Mouse (Mus musculus) T-helper 17 cell (primary cell): Measurements from ENCODE around the gene Gm49380.

Source experiments
- in situ Hi-C, 2 experiments: fragments of 300-600 bp; cut with MboI, MseI; formaldehyde crosslinking; loops; 1 replicate in 1 of 2; 2 replicates in 1 of 2; pipeline ENCODE4 v1.15.1; 2025; ENCODE audit warnings: high pct_unique_total_duplicates in 2 of 2

The Gm49380 gene

GRCm38 (mm10) chr9:44076764-44077120 lies 36.6 kb downstream of the Gm49380 start:
- in situ Hi-C loops = no loop called here

- in situ Hi-C loops = no loop called here
Measured at GRCm38 (mm10) chr9:44075996-44076763, 37.1 kb downstream of the Gm49380 start.

- in situ Hi-C loops = no loop called here
Measured at GRCm38 (mm10) chr9:44075276-44075995, 37.9 kb downstream of the Gm49380 start.

- in situ Hi-C loops = no loop called here
Measured at GRCm38 (mm10) chr9:44074395-44075275, 38.7 kb downstream of the Gm49380 start.

- in situ Hi-C loops = no loop called here
Measured at GRCm38 (mm10) chr9:44073115-44073514, 40.2 kb downstream of the Gm49380 start.

GRCm38 (mm10) chr9:44072599-44072915 lies 40.7 kb downstream of the Gm49380 start:
- in situ Hi-C loops = no loop called here

GRCm38 (mm10) chr9:44071914-44072598 lies 41.2 kb downstream of the Gm49380 start:
- in situ Hi-C loops = no loop called here

- in situ Hi-C loops = no loop called here
Measured at GRCm38 (mm10) chr9:44070844-44071231, 42.5 kb downstream of the Gm49380 start.

- in situ Hi-C loops = no loop called here
Measured at GRCm38 (mm10) chr9:44070113-44070843, 43.0 kb downstream of the Gm49380 start.

GRCm38 (mm10) chr9:44069252-44069651 lies 44.0 kb downstream of the Gm49380 start:
- in situ Hi-C loops = no loop called here

- in situ Hi-C loops = no loop called here
Measured at GRCm38 (mm10) chr9:44067960-44068330, 45.4 kb downstream of the Gm49380 start.

GRCm38 (mm10) chr9:44067241-44067959 lies 45.9 kb downstream of the Gm49380 start:
- in situ Hi-C loops = no loop called here

GRCm38 (mm10) chr9:44066785-44067225 lies 46.5 kb downstream of the Gm49380 start, which contains the start of gene Usp2:
Gene Usp2 (plus strand): TSS chr9:44067021.
- in situ Hi-C loops = no loop called here

- in situ Hi-C loops = no loop called here
Measured at GRCm38 (mm10) chr9:44065177-44065576, 48.1 kb downstream of the Gm49380 start.

- in situ Hi-C loops = no loop called here
Measured at GRCm38 (mm10) chr9:44058606-44059005, 54.7 kb downstream of the Gm49380 start.

- in situ Hi-C loops = no loop called here
Measured at GRCm38 (mm10) chr9:44053936-44054335, 59.4 kb downstream of the Gm49380 start.

GRCm38 (mm10) chr9:44052855-44053254 lies 60.4 kb downstream of the Gm49380 start:
- in situ Hi-C loops = no loop called here

- in situ Hi-C loops = loop anchor here (5.0 kb wide), 1 partner anchor 62 kb away; no protein-coding TSS in a partner anchor
Measured at GRCm38 (mm10) chr9:44049381-44050165, 63.7 kb downstream of the Gm49380 start.
